Mouse (Mus musculus) thymus, postnatal 4 days (tissue): ENCODE results near the gene Actg2.
A peak's percentile ranks its signal among the peaks of the same experiment; 100 is the strongest.

Experiments used
- DNase-seq: peaks from one replicate; pipeline ENCODE4 v3.0.0; 2021

Actg2 gene

DNA sequence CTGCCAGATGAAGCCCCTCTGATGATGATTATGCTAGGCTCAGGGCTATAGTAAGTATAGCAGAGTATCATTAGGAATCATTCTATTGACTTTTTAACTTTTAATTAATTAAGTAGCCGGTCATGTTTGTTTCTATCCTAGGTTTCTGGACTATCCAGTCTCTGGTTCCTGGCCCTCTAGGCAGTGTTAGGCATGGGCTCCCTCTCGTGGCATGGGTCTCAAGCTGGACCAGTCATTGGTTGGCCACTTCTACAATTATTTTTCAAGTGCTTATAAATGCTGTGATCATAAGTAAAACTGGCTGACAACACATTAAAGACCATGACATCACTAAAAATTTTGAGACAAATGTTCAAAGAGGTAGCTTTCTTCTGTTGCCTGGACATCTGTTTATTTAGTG is 25.9 kb downstream of the Actg2 start:
- DNase-seq, result no peak

DNA sequence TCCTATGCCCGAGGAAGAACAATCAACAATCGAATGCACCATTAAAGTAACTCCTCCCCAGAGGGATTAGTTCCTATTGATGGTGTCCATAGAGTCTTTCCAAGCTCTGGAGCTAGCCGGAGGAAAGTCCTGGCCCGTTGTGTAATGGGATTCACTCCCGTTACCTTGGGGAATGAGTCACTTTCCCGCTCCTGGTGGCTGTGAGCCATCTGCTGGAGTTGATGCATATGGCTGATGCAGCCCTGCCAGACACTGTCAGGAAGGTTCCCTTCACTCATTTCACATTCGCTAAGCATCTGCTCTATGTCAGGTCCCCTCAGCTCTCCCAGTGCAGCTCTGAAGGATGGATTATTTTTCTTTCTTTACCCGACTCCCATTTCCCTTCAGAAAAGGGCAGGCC is 26.6 kb downstream of the Actg2 start:
- DNase-seq, result no peak

DNA sequence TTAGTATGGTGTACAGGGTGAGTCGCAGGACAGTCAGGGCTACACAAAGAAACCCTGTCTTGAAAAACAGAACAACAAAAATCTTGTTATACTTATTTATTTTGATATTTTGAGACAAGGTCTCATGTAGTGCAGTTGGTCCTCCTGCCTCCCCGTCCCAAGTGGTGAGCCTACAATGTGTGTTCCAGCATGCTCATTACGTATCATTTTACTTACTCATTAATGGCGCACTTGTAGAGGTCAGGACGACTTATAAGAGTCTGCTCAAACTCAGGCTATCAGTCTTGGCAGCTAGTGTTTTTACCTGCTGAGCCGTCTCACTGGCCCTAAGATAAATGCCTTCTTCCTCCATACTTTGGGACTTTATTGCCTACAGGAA is 28.9 kb downstream of the Actg2 start:
- DNase-seq, result no peak

DNA sequence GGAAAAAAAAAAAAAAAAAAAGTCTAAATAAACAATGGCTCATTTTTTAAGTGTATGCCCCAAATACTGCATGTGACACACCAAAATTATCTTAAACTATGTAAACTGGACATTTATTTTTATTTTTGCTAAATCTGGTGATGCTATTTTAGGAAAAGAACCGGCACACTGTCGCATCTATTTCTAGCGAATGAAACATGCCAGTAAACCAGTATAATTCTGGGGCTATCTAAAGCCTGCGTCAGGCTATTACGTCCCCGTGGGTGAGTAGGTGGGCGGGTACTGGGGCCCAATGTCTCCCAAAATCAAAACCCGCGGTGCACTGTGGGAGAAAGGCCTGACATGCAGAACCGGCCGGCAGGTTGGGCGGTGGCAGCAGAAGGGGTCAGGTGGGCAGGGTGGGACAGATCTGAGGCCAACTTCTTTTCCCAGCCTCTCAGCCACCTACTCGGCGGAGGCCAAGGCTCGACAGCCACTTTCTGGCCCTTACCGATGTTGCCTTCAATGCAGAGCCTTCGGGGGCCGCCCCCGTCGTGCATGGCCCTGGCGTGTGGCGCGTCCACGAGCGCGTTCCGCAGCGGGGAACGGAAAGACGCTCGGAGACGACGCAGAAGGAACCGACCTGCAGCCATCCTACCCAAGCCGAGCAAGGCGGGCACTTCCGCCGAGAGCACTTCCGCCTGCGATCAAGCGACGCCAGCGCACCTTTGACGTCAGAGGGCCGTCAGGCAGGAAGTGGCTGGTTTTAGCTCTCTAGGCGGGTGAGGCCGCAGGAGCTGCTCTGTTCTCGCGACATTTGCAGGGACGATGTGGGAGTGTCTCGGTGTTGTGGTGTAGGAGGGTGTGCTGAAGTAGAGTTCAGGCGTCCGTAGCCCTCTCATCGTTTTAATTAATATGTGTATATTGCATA is 29.6 kb downstream of the Actg2 start, which contains the start of gene Dguok:
TSS of gene Dguok (minus strand) at position 712 of the 910 bp plus-strand sequence.
- DNase-seq, result peak; percentile 96

DNA sequence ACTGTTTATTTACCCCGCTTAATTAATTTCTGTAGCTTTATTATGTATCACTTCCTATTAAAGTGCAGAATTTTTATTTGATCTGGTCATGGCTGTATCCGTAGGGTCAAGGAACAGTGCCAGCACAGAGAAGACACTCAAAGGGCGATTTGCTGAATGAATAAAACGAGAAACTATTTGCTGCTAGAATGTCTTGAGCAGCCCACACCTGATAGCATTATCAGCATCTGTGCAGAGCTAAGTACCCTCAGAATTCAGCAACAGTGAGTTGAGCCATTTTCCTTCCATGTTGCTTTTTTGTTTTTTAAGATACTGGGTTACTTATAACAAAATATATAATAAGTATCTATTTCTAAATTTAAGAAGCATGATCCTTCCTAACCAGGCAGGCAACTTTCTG is 30.5 kb downstream of the Actg2 start:
- DNase-seq, result no peak

DNA sequence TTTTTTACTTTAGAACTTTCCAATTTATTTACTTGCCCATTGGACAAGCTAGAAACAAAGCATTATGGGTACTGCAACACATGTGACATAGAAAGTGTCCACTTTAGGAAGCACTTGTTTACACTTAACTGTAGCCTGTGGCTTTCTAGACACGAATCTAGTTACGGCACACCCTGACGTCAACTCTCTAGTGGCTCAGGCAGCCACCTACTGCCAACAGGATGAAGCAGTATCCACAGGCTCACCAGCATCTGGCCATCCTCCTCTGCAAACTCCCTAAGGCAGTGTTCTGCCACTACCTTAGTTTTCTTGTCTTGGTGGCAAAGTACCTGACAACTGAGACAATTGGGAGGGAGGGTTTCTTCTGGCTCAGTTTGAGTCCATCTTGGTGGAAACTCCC is 32.7 kb downstream of the Actg2 start:
- DNase-seq, result no peak

DNA sequence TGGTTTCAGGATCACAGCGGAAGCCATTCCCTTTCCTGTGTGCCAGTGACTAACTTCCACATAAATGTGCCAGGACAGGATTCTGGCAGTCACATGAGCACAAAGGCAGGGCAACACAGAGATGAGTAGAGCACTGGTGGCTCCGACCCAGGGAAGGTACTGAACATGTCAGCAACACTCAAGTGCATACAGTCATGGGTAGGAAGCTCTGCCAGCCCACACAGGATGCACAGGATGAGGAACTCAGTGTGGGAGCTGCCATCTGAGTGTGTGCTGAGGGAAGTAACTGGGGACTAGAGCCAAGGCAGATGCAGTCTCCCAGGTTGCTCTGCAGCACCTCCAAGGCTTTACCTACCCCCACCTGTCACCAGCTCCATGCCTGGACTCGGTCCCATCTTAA is 33.4 kb downstream of the Actg2 start:
- DNase-seq, result no peak

DNA sequence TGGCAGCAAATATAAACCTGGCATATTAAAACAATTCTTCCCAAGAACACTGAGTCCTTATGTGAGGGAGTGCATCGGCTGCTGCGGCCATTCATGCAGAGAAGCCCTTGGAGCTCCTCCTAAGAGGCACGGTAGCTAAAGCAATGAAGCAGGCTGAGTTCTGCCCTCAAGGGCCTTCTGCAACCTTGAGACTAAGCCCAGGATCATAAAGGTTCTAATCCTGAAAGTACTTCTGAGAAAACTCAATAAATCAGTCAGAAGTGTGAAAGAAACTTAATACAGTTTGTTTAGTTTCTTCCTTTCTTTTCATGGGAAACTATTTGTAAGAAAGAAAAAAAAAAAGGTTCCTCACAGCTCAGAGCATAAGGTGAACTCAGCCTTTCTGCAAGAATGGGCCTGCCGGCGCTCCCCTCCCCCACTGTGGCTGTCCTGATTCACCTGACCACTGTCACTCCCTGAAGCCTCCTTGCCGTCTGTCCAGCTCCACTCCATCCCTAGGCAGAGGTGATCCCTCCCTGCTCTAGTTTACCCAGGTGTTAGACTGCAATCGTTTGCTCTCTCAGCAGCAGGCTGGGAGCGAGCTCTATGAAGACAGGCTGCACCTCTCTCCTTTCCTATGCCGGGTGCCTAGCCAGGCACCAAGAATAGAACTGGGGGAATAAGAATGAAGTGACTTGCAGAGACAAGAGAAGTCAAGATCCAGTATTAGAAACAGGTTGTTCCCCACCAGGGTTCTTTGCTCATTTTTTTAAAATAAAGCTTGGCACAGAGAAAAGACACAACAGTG is 34.3 kb downstream of the Actg2 start:
- DNase-seq, result no peak

DNA sequence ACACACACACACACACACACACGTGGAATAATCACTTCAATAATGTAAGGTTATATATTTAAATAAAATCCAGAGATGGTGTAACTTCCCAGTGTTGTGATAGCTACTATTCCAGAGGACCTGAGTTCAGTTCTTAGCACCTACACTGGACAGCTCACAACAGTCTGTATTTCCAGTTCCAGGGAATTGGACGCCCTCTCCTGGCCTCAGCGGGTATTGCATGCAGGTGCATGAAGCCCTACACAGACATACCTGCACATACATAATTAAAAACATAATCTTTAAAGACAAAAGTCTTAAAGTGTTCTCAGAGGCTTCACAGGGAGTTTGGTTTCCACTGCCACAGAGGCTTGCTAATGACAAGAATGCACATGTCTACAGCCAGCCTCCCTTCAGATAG is 35.6 kb downstream of the Actg2 start:
- DNase-seq, result peak; percentile 50

DNA sequence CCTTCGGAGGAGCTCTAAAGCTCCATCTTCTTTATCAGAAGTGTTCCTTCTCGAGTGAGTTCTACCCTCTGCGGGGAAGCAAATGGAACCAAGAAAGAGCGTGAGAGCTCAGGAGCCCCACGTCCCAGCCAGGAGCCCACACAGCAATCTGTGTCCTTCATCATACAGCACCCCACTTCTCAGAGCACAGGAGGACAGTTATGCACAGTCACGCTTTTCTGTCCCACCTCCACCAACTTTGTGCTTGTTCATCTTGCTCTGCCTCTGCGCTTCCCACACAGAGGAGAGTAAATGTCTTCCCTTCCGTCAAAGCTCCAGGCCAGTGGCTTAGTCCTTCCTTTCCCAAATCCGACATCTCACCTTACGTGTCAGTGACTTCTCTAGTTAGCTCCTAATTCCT is 37.0 kb downstream of the Actg2 start:
- DNase-seq, result no peak

DNA sequence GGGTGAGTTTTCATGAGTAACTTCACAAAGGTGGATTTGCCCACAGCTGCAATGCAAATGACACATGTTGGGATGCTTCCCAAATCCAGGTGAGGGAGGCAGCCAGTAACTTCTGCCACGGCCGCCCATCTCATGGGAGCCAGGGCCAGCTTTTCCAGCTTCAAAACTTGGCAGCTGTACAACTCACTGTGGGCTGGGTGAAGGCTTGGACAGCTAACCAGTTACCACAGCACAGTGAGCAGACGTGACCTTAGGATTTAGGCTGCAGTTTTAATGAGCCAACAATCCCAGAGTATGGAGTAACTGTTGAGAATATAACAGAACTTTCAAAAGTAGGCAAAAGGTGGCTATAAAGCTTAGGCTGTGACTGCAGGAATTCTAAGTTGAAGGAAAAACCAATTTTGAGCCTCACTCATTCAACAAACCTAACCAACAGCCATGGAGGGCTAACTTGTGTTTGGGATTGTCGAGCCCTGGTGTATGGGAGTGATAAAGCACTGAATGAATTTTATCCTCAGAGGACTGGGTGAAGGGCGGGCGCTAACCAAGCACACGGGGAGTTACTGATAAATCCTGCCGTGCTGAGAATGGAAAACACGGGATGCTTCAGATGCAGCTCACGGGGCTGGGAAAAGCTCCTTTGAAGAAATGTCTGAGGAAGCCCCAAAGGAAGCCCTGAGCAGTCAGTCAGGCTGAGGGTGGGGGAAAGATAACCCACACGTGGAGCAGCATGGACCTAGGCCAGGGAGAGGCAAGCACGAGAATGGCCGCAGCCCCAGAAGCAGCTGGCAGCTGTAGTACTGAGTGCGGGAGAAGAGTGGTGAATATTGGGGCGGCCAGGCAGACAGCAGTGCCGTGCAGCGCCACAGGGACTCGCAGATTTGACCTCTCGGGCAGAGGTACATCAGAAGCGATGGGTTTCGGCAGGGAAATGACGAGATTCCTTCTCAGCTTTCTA is 39.0 kb downstream of the Actg2 start:
- DNase-seq, result no peak

DNA sequence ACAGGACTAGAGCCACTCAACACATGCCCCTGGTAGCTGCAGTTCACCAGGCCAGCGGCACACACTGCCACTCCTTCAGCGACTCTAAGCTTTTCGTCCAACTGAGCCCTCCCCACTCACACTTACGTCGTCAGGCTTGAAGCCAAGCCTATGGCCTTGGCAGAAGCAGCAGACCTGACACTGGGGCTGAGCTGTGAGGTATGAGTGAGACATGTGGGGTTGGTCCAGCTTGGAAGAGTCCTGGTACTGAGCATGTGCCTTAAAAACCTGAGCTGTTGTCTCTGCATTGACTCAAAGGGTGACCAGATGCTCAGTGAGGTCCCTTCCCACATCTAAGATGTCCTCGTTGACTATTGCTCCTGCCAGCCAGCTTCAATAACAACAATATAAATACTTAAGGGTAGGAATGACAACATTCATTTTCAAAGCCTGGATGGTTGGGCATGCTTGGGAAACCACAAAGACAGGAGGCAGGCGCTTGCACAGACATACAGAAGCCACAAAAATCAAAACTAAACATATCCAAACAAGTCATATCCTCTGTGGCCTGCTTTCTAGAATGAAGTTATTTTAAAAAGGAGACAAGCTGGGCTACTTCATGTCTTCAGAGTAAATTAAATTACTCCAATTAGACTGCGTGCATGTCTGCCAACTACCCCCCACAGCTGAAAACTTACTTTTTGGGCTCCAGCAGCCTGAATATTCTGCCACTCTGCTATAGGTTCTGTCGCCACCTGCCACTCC is 39.9 kb downstream of the Actg2 start:
- no peak for DNase-seq

DNA sequence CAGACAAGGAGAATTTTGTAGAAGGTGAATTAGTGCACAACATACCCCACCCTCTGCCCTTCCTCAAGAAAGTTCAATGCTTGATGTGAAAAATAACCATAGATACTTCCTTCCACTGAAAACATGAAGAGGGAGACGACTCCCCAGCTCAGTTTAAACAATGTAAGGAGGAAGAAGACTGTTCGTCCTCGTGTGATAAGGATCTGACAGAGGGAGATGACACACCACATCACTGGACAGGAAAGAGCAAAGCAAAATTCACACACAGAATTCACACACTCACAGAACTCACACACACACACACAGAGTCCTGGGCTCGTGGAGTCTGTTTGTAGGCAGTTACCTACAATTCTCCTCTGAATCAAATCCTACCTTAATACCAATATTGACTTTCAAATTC is 45.4 kb downstream of the Actg2 start:
- DNase-seq, result no peak

DNA sequence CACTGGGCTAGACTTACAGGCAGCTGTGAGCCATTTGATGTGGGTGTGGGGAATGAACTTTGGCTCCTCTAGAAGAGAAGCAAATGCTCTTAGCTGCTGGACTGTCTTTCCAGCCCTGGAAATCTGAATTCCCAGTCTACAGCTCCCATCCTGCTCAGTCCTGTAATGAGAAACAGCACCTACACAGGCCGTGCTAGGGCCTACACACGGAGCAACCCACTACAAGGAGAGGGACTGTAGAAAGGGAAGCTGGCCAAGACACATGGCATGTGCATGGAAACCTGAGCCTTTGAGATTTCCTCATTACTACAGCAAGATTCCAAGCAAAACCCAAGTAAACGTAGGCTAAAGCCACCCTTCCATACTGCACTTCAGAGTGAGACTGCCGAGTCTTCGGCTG is 47.9 kb downstream of the Actg2 start:
- no peak for DNase-seq

DNA sequence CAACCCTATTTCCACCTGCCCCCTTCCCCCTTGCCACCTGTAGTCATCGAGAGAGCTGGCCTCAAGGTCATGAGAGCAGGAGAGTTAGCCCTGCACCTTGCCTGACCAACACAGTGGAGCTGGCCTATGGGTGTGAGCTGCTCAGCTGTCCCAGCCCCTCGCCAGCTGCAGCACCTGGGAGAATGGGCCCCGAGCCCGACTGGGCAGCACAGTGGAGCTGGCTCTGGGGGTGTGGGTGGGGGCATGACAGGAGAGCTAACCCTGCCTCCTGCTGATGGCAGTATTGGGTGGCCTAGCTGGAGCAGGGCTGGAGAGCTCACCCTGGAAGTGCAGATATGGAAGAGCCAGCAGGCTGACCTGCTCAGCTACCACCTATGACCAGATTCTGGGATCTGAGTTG is 48.8 kb downstream of the Actg2 start:
- DNase-seq, result no peak

DNA sequence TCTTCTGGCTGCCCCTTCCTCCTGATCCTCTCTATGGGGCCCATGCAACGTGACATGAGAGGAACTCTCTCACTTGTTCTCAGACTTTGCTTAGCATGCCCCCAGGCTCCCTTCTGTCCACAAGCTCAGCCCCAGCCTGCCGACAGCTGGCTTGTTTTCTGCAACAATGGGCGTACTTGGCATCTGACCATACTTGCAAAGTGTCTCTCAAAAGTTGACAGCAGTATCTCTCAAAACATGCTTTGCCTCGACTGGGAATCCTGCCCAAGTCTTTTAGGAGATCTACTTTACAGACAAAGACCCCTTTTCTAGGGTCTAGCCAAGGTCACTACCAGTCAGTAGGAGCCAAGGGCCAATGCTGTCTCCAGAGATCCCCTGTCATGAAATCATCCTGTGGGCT is 50.2 kb downstream of the Actg2 start:
- DNase-seq, result no peak

DNA sequence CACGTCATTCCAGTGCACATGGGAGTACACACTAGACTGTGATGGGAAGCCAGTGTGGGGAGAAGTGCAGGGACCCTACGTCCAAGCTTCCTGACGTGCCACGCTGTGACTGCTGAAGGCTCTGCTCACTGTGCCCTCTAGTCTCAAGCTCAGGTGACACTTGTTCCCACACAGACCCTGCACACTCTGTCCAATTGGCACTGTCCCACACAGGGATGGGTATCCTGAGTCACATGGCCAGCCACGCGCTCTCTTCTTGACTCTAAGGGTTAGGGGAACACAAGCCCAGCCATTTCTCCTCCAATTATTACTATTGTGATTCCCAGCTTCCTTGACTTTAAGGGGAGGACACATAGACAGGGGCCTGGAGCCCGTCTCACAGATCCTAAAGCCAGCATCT is 52.3 kb downstream of the Actg2 start:
- no peak for DNase-seq

DNA sequence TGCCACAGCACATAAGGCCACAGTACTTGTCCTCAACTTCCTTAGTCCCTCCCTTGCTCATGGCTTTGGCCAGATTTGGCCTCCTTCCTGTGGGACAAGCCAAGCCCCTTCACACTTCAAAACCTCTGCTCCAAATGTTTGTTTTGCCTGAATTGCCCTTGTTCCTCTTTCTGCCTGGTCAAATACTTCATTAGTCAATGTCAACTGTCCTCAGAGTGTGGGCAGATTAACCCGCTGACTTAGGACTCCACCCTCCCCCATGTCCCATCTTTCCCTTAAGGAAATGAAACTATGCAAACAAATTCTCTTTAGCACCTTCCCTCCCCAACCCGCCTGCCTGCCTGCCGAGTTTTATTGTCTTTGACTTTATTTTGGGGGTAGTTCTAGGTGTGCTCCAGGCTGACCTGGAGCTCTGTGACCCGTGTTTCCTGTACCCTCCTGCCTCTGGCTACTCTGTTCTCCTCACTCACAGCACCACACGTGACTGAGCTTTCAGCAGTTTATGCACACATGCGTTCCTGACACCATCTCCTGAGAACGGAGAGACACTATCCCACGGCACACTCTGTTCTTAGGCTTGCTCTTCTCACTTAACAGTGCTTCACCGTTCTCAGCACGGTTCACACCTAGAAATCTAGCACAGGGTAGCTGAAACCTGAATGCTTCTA is 53.5 kb downstream of the Actg2 start:
- DNase-seq, result no peak

DNA sequence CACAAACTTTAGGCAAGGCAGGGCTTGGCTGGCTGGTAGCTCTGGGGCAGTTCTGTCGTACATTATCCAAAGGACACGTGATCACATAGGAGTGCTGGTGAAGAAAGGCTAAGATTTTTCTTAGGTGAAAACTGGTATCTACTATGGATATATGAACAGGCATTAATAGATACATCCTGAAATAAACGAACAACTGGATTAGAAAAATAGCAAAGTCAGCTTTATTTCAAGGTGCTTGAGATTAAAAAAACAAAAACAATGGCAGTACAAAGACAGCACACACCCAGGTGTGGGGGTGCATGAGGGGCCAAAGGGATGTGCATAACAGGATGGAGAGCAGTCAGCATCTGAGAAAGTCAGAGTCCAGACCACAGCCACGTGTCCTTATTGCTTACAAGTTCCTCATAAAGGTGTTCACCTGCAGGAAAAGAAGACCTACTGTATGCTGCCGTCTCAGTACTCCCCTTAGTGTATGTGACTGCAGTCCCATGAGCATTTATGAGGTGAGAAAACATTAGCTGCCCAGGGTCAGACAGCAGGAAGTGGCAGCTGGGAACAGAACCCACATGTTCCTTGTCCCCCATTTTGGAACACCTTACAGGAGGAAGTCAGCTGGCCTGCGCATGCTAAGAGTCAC is 55.9 kb downstream of the Actg2 start:
- no peak for DNase-seq

DNA sequence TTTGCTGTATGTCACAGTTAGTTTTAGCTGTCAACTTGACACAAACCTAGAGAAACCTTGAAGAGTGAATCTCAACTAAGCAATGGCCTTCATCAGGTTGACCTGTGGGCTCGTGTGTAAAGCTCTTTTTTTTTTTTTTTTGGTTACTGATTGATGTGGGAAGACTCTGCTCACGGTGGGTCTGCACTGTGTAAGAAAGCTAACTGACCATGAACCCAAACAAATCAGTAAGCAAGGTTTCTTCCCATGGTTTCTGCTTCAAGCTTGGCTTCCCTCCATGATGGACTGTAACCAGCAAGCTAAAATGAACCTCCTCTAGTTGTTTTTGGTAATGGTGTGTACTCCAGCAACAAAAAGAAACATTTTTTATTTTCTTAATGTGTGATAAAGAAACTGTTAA is 56.9 kb downstream of the Actg2 start:
- DNase-seq, result no peak

DNA sequence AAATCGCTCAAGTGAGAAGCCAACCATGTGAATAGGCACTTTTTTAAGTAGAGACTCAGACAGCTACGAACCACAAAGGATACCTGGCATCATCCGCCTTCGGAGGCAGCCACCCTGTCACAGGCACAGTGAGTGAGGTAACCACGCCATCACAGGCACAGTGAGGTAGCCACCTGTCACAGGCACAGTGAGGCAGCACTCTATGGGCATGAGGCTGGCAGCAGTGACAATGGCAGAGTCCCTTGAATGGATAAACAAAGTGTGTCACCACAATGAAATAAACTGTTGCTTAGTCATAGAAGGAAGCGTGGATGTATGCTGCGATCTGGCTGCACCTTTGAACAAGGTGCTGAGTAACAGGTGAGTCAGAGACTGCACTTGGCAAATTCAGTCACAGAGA is 57.4 kb downstream of the Actg2 start:
- no peak for DNase-seq
